Mouse (Mus musculus) urinary bladder, postnatal 4 days (tissue): ENCODE measurements at regions not wholly inside any gene's neighbourhood (a gene's known extent, or its start where the extent isn't known, plus 50 kb on each side); places are given as distances from the start of the nearest gene placed in this dataset.

Experiments
- DNase-seq, 2 experiments: peaks; one replicate each; pipeline ENCODE4 v3.0.0; 2021 to 2022; ENCODE audit warnings: low spot score in 2 of 2

- no peak for DNase-seq
Measured at GRCm38 (mm10) chr11:89932231-89932865, 70.3 kb downstream of the Pctp start.

GRCm38 (mm10) chr11:89929115-89929988, 73.3 kb downstream of the Pctp start:
- no peak for DNase-seq

GRCm38 (mm10) chr11:89927483-89928156, 75.1 kb downstream of the Pctp start:
- no peak for DNase-seq

GRCm38 (mm10) chr11:89922551-89922950, 80.1 kb downstream of the Pctp start:
- no peak for DNase-seq

GRCm38 (mm10) chr11:89921146-89921545, 81.5 kb downstream of the Pctp start:
- peak; percentile 55 to 65 for DNase-seq

- no peak for DNase-seq
Measured at GRCm38 (mm10) chr11:89915795-89916194, 86.9 kb downstream of the Pctp start.

GRCm38 (mm10) chr11:89914577-89914976, 88.1 kb downstream of the Pctp start:
- DNase-seq, result no peak

- no peak for DNase-seq
Measured at GRCm38 (mm10) chr11:89901241-89901740, 101.4 kb downstream of the Pctp start.

- no peak for DNase-seq
Measured at GRCm38 (mm10) chr11:89898516-89898915, 104.2 kb downstream of the Pctp start.

- no peak for DNase-seq
Measured at GRCm38 (mm10) chr11:89896854-89897253, 105.8 kb downstream of the Pctp start.

GRCm38 (mm10) chr11:89871587-89871986, 94.1 kb upstream of the Ankfn1 start:
- no peak for DNase-seq

- DNase-seq, result no peak
Measured at GRCm38 (mm10) chr11:89867575-89867974, 90.1 kb upstream of the Ankfn1 start.

GRCm38 (mm10) chr11:89856184-89856769, 78.8 kb upstream of the Ankfn1 start:
- no peak for DNase-seq

- DNase-seq, result no peak
Measured at GRCm38 (mm10) chr11:89841853-89842252, 64.4 kb upstream of the Ankfn1 start.

GRCm38 (mm10) chr11:89839671-89840327, 62.3 kb upstream of the Ankfn1 start:
- peak; percentile 60 to 61 for DNase-seq

- DNase-seq, result no peak
Measured at GRCm38 (mm10) chr11:89837995-89838394, 60.5 kb upstream of the Ankfn1 start.

- DNase-seq, result no peak
Measured at GRCm38 (mm10) chr11:89836897-89837296, 59.4 kb upstream of the Ankfn1 start.

- no peak for DNase-seq
Measured at GRCm38 (mm10) chr11:89834068-89834467, 56.6 kb upstream of the Ankfn1 start.

GRCm38 (mm10) chr11:89831577-89832110, 54.2 kb upstream of the Ankfn1 start:
- no peak for DNase-seq
